Mouse (Mus musculus) gastrocnemius, postnatal 10 days (tissue): ENCODE measurements around the gene Lgals1. TPM values are rescaled to one million over a fixed set of nuclear protein-coding genes. Genes with fewer than 3 reads are reported as not detected.

ENCODE experiments used
- DNase-seq: peaks from one replicate; pipeline ENCODE4 v3.0.0; 2021; ENCODE audit warnings: mixed read lengths
- microRNA-seq, 2 experiments: library from miRNA; unstranded; fragments of <30 nt; microRNA quantifications; one replicate each; pipeline ENCODE4 v1.2.0; 2021
- total RNA-seq, 2 experiments: library from RNA; stranded (reverse); gene quantifications; 2 replicates each; pipeline ENCODE4 v1.2.3; 2021

Gene Lgals1
- total RNA-seq, 2 experiments from 2014 or later = 679 to 727 TPM

GRCm38 (mm10) chr15:78937311-78937710 lies 10.8 kb downstream of the Lgals1 start:
- no peak for DNase-seq

DNA sequence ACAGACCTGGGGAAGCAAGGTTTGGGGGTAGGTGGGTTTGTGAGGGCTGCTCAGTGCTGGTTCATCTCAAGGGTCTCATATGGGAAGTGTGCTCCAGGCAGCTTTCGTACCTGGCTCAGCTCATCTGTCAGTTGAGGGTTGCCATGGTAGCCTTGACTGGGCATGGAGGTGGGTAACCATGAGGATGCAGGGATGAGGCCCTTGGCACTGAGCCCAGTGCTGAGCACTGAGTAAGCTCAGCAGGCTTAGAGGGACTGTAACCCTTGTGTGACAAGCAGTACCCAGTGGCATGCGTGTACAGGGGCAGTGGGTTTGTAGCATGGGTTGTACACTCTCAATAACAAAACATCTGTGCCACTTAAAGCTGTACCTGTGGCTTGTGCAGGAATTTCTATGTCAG lies 11.4 kb downstream of the Lgals1 start:
- no peak for DNase-seq

DNA sequence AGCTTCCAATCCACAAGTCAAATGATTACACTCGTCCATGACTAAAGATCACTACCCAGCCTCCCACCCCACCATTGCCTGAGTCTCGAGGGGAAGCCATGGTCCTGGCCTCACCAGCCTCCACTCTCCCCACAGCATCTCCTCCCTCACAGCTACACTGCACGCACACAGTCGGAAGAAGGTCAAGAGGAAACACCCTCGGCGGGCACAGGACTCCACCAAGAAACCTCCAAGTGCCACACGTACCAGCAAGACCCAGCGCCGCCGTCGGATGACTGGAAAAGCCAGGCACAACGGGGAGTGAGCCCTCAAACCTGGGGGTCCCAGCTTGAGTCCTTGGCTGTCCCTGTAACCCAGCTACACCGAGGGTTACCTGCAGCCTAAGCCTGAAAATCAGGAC lies 13.8 kb downstream of the Lgals1 start:
- no peak for DNase-seq

GRCm38 (mm10) chr15:78942663-78943062 lies 16.1 kb downstream of the Lgals1 start:
- DNase-seq = peak; percentile 81

- no peak for DNase-seq
These were observed 19.7 kb downstream of the Lgals1 start for GRCm38 (mm10) chr15:78946232-78946631.

- DNase-seq = peak; percentile 76
These were observed 21.1 kb downstream of the Lgals1 start, which contains the start of gene Triobp for GRCm38 (mm10) chr15:78947657-78948056. Gene Triobp, plus strand, starts transcription at chr15:78947724.

GRCm38 (mm10) chr15:78948152-78948725 lies 21.7 kb downstream of the Lgals1 start:
- DNase-seq = no peak

- DNase-seq = no peak
These were observed 22.4 kb downstream of the Lgals1 start for GRCm38 (mm10) chr15:78948883-78949282.

DNA sequence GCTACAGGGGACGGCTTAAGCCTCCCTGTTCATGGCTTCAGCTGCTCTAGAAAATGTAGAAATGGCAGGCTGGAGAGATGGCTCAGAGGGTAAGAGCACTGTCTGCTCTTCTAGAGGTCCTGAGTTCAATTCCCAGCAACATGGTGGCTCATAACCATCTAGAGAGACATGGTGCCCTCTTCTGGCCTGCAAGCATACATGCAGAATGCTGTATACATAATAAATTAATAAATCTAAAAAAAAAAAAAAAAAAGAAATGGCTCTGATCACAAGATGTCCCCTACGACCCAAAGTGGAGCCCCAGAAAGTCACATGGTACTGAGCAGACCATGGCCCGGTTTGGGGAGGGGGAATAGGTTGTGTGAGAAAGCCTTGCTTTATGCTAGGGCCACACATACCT lies 29.1 kb downstream of the Lgals1 start:
- no peak for DNase-seq

DNA sequence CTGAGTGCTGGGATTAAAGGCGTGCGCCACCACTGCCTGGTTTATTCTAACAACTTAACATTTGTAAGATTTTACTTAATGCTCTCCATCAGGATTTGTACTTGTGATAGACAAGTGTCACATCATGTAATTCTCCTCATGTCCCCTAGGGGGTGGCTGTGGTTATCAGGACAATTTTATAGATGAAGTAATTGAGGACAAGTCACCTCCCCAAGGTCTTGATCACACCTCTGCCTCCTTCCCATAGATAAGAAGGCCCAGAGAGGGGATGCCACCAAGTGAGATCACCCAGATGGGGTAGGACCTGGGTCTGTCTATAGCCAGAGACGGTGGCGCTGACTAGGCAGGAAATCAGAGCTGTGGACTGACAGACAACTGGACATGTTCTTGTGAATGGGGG lies 29.8 kb downstream of the Lgals1 start:
- DNase-seq = no peak

DNA sequence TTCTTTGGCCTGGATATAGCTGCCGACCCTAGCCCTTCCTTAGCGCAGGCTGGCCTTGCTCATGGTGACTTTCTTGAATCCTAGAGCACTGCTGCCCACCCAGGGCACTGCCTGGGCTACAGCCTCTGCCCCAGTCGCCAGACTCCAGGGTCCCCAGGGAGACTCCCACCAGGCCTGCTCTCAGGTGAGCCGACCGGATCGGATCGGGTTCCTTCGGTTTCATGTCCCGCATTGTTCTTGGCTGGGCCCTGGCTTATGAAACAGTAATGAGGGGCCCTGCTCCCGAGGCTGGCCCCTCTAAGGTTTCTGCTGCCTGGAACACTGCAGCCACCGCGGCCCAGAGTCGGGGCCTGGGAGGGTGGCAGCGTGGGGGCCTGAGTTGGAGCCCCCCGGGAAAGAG lies 30.5 kb downstream of the Lgals1 start:
- no peak for DNase-seq

- DNase-seq = no peak
These were observed 33.0 kb downstream of the Lgals1 start for GRCm38 (mm10) chr15:78959537-78959936.

GRCm38 (mm10) chr15:78960088-78960487 lies 33.6 kb downstream of the Lgals1 start:
- peak; percentile 64 for DNase-seq

DNA sequence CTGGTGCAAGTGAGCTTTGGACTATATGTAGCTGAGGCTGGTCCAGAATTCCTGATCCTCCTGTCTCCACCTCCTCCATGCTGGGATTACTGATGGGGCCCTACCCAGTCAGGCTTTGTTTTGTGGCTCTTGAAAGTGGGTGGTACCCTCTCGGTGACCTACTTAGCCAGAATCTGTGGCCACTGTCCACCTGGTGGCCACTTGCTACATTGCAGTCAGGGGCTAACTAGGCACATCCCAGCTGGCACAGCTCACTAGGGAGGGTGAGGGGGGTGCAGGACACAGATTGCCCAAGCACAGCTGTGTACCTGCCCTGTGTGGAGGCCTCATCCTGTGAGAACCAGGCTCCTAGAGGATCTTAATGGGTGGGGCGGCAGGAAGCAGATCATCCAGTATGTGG lies 36.4 kb downstream of the Lgals1 start:
- DNase-seq = peak; percentile 81

DNA sequence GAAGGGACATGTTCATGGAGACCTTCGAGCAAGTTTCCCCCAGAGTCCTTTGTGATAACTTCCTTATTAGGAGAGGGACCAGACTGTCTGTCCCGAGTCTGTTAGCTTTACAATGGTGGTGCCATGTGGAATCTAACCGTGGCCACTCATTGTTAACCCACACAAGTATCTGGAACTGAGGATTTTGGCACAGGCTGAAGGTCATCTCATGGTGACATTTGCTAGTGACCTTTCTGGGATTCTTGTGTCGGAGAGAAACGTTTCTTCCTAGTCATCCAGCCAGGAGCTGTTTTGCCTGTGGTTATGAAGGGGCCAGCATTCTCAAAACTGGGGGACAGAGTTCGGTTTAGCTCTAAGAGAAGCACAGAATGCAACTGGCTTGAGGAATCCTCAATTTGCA lies 45.1 kb downstream of the Lgals1 start:
- DNase-seq = no peak

DNA sequence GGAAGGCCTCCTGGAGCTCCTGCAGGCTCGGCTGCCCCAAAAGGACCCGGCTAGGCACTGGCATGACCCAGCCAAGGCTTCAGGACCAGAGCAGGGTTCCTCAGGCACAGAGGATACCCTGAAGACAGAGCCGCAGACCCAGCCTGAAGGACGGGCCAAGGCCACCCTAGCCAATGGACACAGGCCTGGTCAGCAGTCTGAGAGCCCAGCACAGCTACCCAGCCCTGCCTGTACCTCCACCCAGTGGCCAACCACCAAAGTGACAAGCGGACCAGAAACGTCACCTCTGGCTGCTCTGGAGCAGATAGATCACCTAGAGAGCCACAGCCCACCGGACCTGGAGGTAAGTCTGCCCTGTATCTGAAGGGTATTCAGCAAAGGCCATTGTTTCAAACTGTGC lies 47.4 kb downstream of the Lgals1 start:
- no peak for DNase-seq

- no peak for DNase-seq
These were observed 51.2 kb downstream of the Lgals1 start for GRCm38 (mm10) chr15:78977676-78978159.

- peak; percentile 86 for DNase-seq
These were observed 52.4 kb downstream of the Lgals1 start for GRCm38 (mm10) chr15:78978875-78979274.

Small RNA genes lying within 50 kb of the gene (microRNA-seq; reads per million reads assigned to microRNA genes)
- gene Mir6955 = 0 to 0.32 reads per million in 2 experiments

Other genes with a start within 250 kb of the Lgals1 start
- under 1 TPM; 0.20 to 0.23 TPM for gene Elfn2, start 208.0 kb upstream of the Lgals1 start, total RNA-seq
- gene Mfng, start 153.2 kb upstream of the Lgals1 start, total RNA-seq = 1 to 10 TPM; 7.9 to 9.5 TPM
- gene Card10, start 123.7 kb upstream of the Lgals1 start, total RNA-seq = 10 to 100 TPM in 1 of 2 experiments, 1 to 10 TPM in 1; 9.3 to 11.3 TPM
- gene Cdc42ep1, start 84.1 kb upstream of the Lgals1 start, total RNA-seq = 10 to 100 TPM; 26.3 to 35.0 TPM
- not detected for gene Lgals2, start 71.2 kb upstream of the Lgals1 start, total RNA-seq
- gene Gga1, start 49.5 kb upstream of the Lgals1 start, total RNA-seq = 10 to 100 TPM; 31.1 to 33.8 TPM
- not detected for gene Gm49510, start 27.1 kb upstream of the Lgals1 start, total RNA-seq
- gene Sh3bp1, start 27.0 kb upstream of the Lgals1 start, total RNA-seq = 10 to 100 TPM in 1 of 2 experiments, 1 to 10 TPM in 1; 6.0 to 11.6 TPM
- gene Pdxp, start 12.8 kb upstream of the Lgals1 start, total RNA-seq = 10 to 100 TPM in 1 of 2 experiments, 1 to 10 TPM in 1; 9.4 to 10.1 TPM
- 10 to 100 TPM; 27.1 to 30.7 TPM for gene Nol12, start 8.2 kb downstream of the Lgals1 start, total RNA-seq
- 10 to 100 TPM; 65.1 to 76.8 TPM for gene Triobp, start 21.0 kb downstream of the Lgals1 start, total RNA-seq
- 100 to 1,000 TPM; 193 to 214 TPM for gene H1f0, start 101.7 kb downstream of the Lgals1 start, total RNA-seq
- gene Galr3, start 115.2 kb downstream of the Lgals1 start, total RNA-seq = under 1 TPM; 0.25 to 0.35 TPM
- 1 to 10 TPM; 6.1 to 8.6 TPM for gene Ankrd54, start 136.2 kb downstream of the Lgals1 start, total RNA-seq
- 10 to 100 TPM; 80.0 to 86.2 TPM for gene Eif3l, start 148.5 kb downstream of the Lgals1 start, total RNA-seq
- 10 to 100 TPM; 17.4 to 20.4 TPM for gene Micall1, start 182.2 kb downstream of the Lgals1 start, total RNA-seq
- 10 to 100 TPM; 73.5 to 80.9 TPM for gene Polr2f, start 214.3 kb downstream of the Lgals1 start, total RNA-seq
- 1 to 10 TPM in 1 of 2 experiments, under 1 TPM in 1; 0.54 to 1.1 TPM for gene 1700088E04Rik, start 214.5 kb downstream of the Lgals1 start, total RNA-seq
- gene Sox10, start 238.5 kb downstream of the Lgals1 start, total RNA-seq = 1 to 10 TPM; 7.6 to 8.1 TPM